Mouse (Mus musculus) layer of hippocampus, postnatal 36 days (tissue): ENCODE data around the gene Psmc3ip. TPM values are rescaled to one million over a fixed set of nuclear protein-coding genes. Genes with fewer than 3 reads are reported as not detected.
A peak's percentile ranks its signal among the peaks of the same experiment; 100 is the strongest.

Experiments used
- DNase-seq, 2 experiments: peaks; one replicate each; pipeline ENCODE4 v3.0.0; 2022
- total RNA-seq, 2 experiments: library from RNA; stranded (reverse); gene quantifications; 2 replicates each; pipeline ENCODE4 v1.2.3; 2021

Psmc3ip gene
- total RNA-seq, 2 experiments from 2014 or later = 3.6 to 3.9 TPM

DNA sequence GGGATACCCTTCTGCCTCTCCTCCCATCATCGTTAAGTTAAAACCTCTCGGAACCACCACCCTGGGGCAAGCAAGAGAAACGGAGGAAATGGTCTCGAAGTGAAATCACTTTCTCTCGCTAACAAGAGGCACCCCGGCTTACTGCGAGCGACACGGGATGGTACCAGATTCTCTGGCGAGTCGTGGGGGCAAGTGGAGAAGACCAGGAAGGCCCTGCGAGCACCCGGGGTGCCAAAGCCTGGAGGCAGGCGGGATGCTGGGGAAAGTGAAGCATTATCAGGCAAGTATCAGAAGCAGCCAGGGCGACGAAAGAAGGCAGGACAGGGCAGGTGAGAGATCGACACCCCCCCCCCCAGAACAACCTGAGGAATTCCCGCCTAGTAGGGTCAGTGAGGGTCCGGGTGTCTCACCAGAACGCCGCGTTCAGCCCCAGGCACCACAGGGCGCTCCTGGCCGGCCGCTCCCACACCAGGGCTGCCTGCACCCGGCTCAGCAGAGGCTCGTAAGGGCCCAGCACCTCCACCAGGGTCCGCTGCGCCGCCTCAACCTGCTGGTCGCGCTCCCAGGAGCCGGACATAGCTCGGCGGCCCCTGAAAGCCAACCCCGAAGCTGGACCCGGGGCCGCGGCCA lies 24.0 kb upstream of the Psmc3ip start:
- no peak for DNase-seq

DNA sequence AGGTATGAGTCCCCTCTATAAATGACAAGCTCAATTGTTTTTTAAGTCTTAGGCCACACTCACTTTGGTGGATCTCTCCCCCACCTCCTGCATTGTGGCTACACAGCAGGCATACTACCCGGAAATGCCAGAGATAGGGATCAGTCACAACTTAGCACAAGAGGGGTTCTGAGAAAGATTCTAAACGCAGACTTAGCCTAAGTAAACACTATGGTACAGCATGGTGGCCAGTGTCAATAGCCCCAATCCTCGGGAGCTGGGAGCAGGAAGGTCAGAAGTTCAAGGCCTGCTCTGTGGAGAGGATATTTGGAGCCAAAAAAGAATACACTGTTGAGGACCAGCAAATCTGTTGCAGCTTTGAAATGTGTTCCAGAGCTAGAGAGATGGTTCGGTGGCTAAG lies 22.9 kb upstream of the Psmc3ip start:
- no peak for DNase-seq

DNA sequence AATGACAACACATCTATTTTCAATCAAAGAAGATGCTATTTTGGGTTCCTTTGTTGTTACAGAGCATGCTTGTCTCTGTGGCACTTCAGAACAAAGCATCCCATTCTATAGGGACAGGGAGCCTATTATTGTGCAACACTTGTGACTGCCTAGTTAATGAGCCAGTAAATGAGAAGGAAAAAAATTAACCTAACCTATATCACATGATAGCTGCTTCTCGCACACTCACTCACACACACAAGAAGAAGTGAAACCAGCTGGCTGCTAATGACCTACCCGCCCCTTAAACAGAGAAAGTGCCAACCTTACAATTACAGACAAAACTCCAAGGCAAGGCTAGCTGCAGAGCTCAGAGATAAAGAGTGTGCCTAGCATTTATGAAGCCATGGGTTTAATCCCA lies 20.3 kb upstream of the Psmc3ip start:
- DNase-seq = no peak

DNA sequence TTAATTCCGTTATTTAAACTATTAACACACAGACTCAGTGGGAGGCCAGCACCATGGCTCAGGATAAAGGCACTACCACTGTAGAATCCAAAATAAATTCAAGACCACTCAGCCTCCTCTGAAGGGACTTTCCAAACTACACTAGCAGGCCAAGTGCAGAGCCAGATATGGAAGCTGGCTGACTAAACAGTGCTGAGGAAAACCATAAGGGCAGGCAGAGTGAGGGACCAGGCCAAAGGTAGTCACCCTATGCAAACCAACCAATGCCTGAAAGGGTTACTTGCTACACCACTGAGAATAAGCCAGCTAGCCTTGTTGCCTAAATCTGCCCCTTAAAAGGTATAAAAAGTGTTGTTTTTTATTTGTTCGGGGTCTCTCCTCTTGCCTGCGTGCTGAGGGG lies 16.9 kb upstream of the Psmc3ip start:
- no peak for DNase-seq

DNA sequence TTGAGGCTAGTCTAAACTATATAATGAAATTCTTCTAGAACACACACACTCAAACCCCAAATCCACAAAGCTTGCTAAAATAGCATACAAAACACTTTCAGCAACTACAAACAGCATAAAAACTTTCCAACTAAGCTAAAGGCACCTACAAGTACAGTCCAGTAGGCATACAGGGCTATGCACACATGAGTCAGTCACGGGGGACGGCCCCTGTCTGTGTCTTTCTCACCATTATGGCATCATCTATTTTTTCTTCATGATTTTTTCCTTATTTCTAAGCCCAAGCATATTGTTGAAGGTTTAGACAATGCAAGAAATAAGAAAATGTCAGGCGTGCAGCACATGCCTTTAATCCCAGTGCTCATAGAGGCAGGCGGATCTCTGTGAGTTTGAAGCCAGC lies 15.9 kb upstream of the Psmc3ip start:
- no peak for DNase-seq

DNA sequence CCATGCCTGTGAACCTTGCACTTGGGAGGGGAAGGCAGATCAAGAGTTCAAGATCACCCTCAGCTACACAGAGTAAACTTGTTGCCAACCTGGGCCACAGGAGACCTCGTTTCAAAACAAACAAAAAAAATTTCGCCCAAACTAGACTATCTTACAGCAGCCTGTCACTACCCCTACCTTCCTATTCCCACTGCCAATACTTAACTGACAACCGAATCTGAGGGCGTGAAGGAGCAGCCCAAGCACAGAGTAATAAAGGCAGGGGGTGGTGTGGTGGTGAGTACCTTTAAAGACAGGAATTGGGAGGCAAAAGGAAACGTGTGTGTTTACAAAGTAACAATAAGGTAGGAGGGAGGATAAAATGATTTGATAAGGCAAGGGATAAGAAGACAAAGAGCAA lies 15.5 kb upstream of the Psmc3ip start:
- no peak for DNase-seq

DNA sequence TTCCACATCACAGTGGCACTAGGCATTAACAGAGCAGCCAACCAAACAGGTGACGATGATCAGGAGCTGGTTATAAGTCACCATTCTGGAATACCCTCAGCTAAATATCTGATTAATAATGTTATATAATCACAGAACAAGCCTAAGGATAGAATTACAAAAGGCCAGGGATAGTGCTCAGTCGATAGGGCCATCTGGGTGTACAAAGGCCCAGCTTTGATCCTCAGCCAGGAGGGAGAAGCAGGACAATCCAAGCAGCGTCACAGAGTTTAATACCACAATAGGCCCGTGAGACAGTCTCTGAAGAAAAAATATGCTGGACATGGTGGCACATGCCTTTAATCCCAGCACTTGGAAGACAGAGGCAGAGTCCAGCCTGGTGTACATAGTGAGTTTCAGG lies 14.1 kb upstream of the Psmc3ip start:
- no peak for DNase-seq

DNA sequence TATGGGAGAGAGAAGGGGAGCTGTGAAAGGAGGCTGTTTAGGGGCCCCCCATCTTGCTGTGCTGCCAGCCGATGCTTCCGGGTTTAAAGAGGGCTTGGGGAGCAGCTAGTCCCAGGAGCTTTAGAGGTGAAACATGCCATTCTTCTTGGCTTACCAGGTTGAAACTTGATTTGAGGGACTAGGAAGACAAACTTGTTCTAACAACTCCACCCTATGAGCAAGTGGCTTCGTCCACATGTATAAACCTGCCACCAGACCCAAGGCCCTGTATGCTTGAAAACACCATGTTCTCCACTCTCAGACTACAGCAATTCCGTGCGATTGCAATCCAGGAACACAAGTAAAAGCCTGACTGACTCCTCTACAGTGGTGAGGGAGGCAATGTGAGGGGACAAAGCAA lies 7.8 kb upstream of the Psmc3ip start:
- DNase-seq = no peak

DNA sequence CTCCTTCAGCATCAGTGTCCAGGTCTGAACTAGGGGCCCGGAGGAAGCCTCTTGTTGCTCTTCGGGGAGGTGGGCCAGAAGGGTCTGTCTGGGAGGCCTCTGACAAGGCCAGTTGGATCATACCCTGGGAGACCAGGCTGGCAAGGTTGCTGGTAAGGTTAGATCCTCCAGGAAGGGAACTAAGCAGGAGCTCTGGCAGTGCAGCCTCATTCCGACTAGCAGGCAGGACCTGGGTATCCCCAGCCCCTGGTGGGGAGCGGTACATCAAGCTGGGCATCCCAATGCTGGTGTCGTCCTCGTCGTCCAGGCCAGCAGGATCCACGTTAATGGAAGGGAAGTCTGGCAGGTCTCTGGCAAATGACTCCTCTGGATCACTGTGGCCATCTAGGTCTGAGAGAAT lies 3.0 kb upstream of the Psmc3ip start:
- no peak for DNase-seq

DNA sequence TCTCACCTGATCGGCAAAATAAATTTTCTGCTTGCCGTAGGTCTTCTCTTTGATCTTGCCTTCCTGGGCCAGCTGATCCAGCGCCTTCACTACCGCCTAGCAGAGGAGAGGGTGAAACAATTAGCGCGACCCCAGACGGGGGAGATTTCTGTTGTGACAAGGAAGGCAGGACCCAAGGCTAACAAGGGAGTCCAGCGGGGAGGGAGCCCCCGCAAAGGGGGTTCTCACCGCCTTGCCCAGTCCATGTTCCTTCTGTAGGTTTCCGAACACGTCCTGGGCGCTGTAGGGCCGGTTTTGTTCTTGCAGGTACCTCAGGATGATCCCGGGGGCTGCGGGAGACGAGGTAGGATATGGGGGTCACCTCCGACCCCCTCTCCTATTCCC lies 314 bp downstream of the Psmc3ip start:
- no peak for DNase-seq

DNA sequence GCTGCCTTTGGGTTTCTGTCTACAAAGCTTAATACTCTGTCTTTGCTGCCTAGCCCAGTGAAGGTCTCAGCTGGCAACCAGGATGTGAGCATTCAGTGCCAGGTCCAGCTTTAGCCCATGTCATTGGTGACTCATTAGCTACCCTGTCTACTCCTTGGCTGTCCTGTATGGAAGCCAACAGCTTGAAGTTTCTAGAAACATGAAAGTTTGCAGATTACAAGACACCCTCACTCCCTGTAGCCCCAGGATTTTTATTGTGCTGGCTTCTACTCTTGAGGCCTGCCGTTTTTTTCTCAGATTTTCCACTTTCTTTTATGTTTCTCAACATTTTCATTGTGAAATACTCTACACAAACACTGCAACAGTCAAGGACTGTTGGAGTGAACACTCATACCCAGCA lies 5.3 kb downstream of the Psmc3ip start:
- no peak for DNase-seq

DNA sequence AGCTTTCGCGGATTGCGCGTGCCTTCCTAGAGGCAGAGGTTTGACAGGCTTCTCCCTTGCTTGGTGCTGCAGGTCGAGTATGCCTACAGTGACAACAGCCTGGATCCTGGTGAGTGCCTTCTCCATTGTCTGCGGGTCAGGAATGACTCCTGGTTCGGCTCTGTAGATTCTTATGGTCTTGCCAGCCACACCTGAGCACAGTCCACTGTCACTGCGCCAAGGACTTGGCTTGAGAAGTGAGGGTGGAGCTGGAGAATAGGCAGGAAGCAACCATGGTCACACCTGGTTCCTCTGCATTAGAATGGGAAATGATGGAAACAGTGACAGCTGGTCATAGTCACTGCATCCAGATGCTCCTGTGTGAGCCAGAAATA lies 7.6 kb downstream of the Psmc3ip start:
- no peak for DNase-seq

DNA sequence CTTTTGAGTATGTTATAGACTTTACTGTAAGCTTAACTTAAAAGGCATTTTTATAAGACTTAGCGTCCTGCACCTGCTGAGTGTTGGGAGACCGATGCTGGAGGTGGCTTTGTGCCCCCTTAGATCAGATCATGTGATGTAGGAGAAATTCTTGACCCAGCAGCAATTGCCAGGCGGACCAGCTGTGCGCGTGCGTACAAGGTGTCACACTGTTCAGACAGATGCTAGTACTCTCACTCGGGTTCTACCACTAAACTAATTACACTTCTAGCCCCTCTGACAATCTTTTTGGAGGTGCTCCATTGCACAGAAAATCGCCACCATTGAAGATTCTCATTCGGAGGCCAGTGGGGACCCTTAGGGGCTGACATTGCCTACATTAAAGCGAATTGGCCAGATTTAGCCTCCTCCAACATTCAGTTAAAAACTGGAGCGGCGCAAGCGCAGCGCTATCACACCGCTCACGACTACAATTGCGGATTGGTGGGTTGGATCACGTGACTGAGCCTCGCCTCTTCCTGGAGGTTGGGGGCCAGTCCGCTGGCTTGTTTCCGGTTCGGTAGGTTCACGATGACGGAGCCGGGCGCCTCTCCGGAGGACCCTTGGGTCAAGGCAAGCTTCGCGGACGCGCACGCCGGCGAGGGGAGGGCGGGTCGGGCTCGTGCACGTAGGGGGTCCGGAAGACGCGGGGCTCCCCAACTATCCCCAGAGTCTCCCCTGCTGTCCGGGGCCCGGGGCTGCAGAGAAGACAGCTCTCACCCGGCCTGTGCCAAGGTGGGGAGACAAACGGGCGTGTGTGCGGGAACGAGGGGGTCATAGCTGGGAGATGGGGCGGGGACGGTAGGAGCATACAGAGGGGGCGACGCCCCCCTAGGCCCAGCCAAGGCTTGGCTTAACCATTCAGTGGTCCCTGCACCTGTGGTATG lies 8.2 kb downstream of the Psmc3ip start, which contains the start of gene Mlx:
TSS of gene Mlx (plus strand) at position 522 of the 926 bp plus-strand sequence.
- peak; percentile 87 to 91 for DNase-seq

DNA sequence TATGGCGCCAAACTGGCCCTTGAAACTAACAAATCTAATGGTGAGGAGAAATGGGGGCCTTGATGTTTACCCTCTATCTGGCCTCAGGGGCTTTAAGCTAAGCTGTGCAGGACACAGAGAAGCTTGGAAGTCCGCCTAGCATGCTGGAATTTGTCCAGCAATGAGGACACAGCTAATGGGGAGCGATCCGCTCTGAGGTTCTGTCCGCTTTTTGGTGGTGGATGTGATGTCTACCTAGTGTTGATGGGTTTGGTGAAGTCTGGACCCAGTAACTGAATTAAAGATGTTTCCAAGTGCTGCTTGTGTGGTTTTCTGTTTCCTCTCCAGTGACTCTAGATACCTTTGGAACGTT lies 8.9 kb downstream of the Psmc3ip start:
- DNase-seq = no peak

DNA sequence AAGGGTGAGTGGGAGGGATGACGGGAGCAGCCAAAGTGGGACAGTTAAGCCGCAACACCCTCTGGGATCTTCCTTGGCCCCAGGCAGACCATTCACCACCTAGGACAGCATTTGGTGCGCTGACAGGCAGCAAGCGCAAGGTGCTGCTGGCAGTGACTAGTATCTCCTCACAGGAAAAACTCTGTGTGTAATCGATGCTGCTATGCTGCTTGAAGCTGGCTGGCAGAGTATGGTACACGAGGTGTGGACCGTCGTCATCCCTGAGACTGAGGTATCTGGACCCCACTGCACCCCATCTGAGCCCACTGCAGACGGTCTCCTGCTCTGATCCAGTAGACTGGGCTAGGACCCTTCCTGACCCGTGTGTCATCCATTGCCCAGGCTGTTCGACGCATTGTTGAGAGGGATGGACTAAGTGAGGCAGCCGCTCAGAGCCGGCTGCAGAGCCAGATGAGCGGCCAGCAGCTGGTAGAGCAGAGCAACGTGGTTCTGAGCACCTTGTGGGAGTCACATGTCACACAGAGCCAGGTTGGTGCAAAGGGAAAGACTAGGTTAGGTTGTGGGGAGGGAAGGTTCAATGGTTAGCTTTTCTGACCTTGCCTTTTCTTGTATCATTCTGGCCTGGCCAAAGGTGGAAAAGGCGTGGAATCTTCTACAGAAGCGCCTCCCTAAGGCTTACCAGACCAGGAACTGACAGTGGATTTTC lies 9.5 kb downstream of the Psmc3ip start:
- no peak for DNase-seq

DNA sequence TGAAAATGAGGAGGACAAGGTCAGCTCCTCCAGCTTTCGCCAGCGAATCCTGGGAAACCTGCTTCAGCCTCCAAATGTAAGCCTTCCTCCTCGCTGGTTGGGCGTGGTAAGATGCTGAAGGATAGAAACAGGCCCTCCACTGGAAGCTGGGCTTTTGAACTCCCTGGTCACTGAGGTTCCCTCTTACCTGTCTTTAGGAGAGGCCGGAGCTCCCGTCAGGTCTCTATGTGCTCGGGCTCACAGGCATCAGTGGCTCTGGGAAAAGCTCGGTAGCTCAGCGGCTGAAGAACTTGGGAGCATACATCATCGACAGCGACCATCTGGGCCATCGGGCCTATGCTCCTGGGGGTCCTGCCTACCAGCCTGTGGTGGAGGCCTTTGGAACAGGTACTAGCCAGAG lies 10.4 kb downstream of the Psmc3ip start:
- no peak for DNase-seq

DNA sequence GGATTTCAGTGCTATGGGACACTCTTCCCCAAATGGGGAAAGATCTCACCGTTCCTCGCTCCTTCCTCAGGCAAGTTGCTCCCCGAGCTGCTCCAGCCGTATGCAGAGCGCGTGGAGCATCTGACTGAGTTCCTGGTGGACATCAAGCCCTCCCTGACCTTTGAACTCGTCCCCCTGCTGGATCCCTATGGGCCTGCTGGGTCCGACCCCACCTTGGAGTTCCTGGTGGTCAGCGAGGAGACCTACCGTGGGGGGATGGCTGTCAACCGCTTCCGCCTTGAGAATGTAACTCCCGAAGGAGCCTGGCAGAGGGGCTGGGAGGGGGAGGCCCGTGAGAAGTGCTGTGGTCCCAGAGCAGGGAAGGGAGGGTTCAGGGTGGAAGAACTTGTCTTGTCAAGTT lies 11.0 kb downstream of the Psmc3ip start:
- DNase-seq = no peak

DNA sequence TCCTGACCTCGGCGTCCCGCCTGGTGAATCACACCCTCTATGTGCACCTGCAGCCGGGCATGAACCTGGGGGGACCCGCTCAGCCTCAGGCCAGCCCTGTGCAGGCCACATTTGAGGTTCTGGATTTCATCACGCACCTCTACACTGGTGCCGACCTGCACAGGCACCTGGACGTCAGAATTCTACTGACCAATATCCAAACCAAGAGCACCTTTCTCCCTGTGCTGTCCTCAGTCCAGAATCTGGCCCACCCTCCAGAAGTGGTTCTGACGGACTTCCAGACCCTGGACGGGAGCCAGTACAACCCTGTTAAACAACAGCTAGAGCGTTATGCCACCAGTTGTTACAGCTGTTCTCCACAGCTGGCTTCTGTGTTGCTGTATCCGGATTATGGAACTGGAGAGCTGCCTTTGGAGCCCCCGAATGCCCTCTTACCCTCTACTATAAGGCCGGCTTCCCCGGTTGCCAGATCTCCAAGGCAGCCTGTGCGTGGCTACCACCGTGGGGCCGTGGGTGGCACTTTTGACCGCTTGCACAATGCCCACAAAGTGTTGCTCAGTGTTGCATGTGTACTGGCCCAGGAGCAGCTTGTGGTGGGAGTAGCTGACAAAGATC lies 12.0 kb downstream of the Psmc3ip start:
- DNase-seq = no peak

DNA sequence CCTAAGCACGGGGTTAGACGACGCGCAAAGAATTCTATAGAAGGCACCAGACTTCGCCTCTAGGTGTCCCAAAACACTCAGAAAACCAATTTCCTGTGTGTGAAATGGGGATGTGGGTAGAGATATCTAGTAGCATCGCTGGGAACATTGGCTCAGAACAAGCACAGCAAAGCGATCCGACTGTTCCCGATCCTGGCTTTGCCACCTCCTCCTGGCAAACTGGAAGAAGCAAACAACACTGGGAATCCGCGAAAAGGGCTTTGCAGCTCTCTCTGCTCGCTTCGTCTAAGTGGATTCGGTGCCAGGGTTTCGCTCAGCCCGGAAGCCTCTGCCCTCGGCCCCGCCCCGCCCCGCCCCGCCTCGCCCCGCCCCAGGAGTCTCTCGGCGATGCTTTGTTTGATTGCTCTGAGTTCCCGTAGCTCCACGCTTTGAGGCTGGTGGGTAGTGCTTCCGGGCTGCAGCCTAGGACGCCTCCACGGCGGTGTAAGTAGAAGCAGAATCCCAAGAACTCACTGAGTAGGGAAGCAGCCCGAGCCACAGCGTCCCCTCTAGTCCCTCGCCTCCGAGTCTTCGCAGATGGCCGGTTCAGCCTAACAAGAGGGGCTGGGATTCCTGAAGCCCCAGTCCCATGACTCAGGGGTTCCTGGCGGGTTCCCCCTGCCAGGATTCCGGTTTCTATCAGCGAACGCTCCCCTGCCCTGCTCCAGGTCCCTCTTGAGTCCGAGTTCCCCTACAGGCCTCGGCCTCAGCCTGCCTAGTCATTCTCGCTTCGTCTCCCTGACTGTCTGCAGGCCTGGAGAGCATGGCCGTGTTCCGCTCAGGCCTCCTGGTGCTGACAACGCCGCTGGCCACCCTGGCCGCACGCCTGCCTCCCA lies 12.8 kb downstream of the Psmc3ip start, which contains the start of gene Coasy:
TSS of gene Coasy (plus strand) at position 358 of the 875 bp plus-strand sequence.
- DNase-seq = peak; percentile 88

DNA sequence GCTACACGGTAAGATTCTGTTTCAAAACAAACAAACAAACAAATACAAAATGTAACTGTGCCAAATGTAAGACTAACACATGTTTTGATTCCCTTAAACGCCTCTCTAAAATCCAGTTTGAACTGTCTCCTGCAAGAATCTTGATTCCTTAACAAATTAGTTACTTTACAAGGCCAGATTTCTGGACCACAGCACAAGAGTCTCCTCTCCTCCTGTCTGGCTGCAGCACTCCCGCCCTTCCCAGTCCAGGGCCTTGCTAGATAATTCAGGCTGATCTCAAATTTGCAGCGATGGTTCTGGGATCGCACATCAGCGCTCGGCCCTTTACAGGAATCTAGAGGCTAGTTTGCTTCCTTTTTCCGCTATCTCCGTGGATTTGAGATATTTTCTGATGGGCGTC lies 13.6 kb downstream of the Psmc3ip start:
- no peak for DNase-seq

DNA sequence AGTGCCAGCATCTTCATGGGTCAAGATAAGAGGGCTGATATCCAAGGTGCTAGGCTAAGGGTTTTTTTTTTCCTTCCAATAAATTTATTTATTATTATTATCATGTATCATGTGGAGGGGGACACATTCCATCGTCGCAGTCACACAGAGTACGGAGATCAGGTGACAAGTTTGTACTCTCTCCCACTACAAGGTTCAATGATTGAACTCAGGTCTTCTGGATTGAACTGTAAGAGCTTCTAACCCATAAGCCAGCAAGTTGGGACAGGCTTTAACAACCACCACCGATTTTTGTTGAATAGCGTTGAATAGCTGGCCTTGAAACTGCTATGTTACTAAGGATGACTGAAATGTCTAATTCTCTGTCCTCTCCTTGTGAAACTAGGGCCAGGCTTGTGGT lies 14.8 kb downstream of the Psmc3ip start:
- DNase-seq = no peak

DNA sequence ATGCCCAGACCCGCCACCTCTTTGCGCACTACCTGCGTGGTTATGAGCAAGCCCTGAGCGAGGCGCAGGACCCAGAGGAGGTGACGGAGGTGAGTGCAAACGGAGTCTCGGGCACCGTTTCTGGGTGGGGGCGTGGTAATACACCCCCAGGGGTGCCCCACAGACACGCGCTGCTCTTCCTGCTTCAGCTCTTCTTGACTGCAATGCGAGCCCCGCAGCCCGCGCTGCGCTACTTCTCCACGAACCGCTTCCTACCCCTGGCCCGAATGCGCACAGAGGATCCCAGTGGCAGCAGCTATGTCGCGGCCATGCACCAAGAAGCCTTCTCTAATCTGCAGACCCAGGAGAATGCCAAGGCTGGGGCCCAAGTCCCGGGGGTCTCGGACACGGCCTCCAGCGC lies 15.5 kb downstream of the Psmc3ip start:
- DNase-seq = no peak
